Mouse (Mus musculus): ENCODE results near the gene Ccnk. TPM values are rescaled to one million over a fixed set of nuclear protein-coding genes. Genes with fewer than 3 reads are reported as not detected.

Gene Ccnk
- polyA plus RNA-seq, 1 experiment: 15.5 TPM

DNA sequence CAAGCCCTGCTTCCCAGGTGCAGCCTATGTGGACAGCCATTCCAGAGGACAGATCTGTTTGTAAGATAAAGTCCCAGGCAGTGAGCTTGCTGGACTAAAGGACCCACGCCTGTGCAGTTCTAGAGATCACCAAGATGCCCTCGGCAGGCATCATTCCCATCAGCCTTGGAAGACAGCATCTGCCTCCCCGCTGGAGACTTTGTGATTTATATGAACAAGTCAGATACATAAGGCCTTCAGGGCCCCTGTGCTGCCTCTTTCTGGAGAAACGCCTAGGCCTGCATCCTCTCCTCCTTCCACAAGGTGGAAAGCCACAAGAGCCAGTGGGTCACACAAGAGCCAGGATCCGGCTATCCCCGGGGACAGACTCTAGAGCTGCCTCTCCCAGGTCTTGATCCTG, 62.2 kb downstream of the Ccnk start:
- no peak for TF ChIP-seq CTCF (IDR thresholded peaks at IDR 0.05; ENCODE audit: extremely low read depth, insufficient read depth, insufficient read length, insufficient replicate concordance)
- H3K4me3 ChIP-seq (ENCODE audit: extremely low read depth, insufficient read depth, insufficient read length): no peak overlapping the region
- WGBS: 74% methylated on average over 6 of the region's 6 CpGs
- no peak for DNase-seq (ENCODE audit: low read depth in 1 of 2, low spot score in 2 of 2)
- H3K4me1 ChIP-seq (ENCODE audit: control insufficient read depth, insufficient read depth, insufficient read length): no peaks in the 10 kb centered on the region
- no peaks in the 10 kb centered on the region for H3K36me3 ChIP-seq (ENCODE audit: control insufficient read depth, insufficient read depth, low read length)
- no peaks in the 10 kb centered on the region for H3K27me3 ChIP-seq (ENCODE audit: control insufficient read depth, insufficient read depth, low read length)
- H3K27ac ChIP-seq (ENCODE audit: insufficient read depth, low read length): no peak overlapping the region

DNA sequence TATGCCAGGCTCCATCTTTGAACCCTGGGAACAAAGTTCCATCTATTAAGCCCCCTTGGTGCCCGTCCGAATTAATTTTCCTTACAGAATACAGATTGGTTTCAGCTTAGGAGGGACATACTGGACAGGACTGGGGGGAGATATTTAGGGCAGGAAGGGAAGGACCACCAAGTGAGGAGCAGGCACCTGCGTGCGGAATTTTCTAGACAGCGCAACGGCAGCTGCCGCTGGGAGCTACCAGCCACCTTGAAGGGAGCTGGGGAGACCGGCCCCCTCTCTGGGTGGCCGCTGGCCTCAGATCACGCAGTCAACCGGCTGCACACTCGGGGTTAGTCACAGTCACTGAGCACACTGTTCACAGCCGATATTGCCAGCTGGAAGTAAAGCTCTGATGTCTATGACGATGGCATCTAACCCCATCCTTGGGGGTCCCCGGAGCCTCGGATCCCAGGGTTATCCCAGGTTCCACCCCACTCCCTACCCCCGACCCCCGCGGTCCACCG, 62.9 kb downstream of the Ccnk start:
- Histone ChIP-seq H3K27me3 (ENCODE audit: control insufficient read depth, insufficient read depth, low read length) (no peaks in the 10 kb centered on the region), H3K27ac (ENCODE audit: insufficient read depth, low read length) (no peak overlapping the region), H3K4me1 (ENCODE audit: control insufficient read depth, insufficient read depth, insufficient read length) (no peaks in the 10 kb centered on the region), H3K36me3 (ENCODE audit: control insufficient read depth, insufficient read depth, low read length) (no peaks in the 10 kb centered on the region), H3K4me3 (ENCODE audit: extremely low read depth, insufficient read depth, insufficient read length) (no peak overlapping the region)
- 95% methylated on average over 20 of the region's 20 CpGs for WGBS
- TF ChIP-seq CTCF (IDR thresholded peaks at IDR 0.05; ENCODE audit: extremely low read depth, insufficient read depth, insufficient read length, insufficient replicate concordance) (no peak), POLR2A (IDR thresholded peaks at IDR 0.05; ENCODE audit: low read depth, low read length) (no peak)
- DNase-seq (ENCODE audit: low read depth in 1 of 2, low spot score in 2 of 2): no peak

DNA sequence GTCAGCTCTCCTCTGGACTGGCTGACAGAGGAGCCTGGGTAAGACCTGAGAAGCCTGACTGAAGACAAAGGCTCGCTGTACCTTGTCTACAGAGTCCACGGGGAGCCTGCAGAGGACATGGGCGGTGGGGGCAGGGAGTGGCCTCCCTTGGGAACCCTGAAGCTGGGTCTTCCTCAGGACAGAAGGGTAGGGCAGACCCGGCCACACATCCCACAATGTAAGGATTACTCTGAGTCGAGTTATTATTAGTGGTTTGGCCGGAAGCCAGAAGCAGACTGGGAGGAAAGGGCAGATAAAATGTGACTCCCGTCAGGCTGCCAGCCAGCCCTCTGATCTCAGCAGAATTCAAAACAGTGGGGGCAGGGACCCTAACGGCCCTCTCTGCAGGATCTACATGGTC, 65.4 kb downstream of the Ccnk start:
- Histone ChIP-seq H3K36me3 (ENCODE audit: control insufficient read depth, insufficient read depth, low read length) (no peaks in the 10 kb centered on the region), H3K27ac (ENCODE audit: insufficient read depth, low read length) (no peak overlapping the region; the same call in 1 of the 2 replicates), H3K4me1 (ENCODE audit: control insufficient read depth, insufficient read depth, insufficient read length) (no peaks in the 10 kb centered on the region), H3K4me3 (ENCODE audit: extremely low read depth, insufficient read depth, insufficient read length) (no peak overlapping the region), H3K27me3 (ENCODE audit: control insufficient read depth, insufficient read depth, low read length) (no peaks in the 10 kb centered on the region)
- 10% methylated on average over 8 of the region's 8 CpGs for WGBS
- TF ChIP-seq CTCF (IDR thresholded peaks at IDR 0.05; ENCODE audit: extremely low read depth, insufficient read depth, insufficient read length, insufficient replicate concordance): no peak
- TF ChIP-seq POLR2A (IDR thresholded peaks at IDR 0.05; ENCODE audit: low read depth, low read length): no peak
- no peak for DNase-seq (ENCODE audit: low read depth in 1 of 2, low spot score in 2 of 2)

DNA sequence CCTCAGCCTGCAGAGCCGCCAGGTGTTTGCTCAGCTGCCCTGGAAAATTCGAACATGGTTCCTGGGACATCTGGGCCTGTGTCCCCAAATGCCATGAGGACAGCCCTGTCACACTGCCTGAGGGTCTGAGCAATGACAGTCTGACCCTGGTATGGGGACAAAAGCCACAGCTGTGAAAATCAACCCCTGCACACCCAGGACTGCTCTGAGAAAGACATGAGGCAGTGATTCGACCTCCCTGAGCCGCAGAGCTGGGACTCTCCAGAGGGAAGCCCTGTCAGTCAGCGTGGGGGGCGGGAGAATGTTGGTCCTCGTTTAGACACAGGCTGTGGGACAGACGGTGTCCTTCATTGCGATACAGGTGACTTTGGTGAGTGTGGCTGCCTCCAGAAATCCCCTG, 66.2 kb downstream of the Ccnk start:
- H3K4me1 ChIP-seq (ENCODE audit: control insufficient read depth, insufficient read depth, insufficient read length): no peaks in the 10 kb centered on the region
- TF ChIP-seq CTCF (IDR thresholded peaks at IDR 0.05; ENCODE audit: extremely low read depth, insufficient read depth, insufficient read length, insufficient replicate concordance) (no peak), POLR2A (IDR thresholded peaks at IDR 0.05; ENCODE audit: low read depth, low read length) (no peak)
- H3K27ac ChIP-seq (ENCODE audit: insufficient read depth, low read length): no peak overlapping the region
- no peaks in the 10 kb centered on the region for H3K36me3 ChIP-seq (ENCODE audit: control insufficient read depth, insufficient read depth, low read length)
- no peak overlapping the region for H3K4me3 ChIP-seq (ENCODE audit: extremely low read depth, insufficient read depth, insufficient read length)
- no peak for DNase-seq (ENCODE audit: low read depth in 1 of 2, low spot score in 2 of 2)
- WGBS: 71% methylated on average over 9 of the region's 9 CpGs
- H3K27me3 ChIP-seq (ENCODE audit: control insufficient read depth, insufficient read depth, low read length): no peaks in the 10 kb centered on the region

DNA sequence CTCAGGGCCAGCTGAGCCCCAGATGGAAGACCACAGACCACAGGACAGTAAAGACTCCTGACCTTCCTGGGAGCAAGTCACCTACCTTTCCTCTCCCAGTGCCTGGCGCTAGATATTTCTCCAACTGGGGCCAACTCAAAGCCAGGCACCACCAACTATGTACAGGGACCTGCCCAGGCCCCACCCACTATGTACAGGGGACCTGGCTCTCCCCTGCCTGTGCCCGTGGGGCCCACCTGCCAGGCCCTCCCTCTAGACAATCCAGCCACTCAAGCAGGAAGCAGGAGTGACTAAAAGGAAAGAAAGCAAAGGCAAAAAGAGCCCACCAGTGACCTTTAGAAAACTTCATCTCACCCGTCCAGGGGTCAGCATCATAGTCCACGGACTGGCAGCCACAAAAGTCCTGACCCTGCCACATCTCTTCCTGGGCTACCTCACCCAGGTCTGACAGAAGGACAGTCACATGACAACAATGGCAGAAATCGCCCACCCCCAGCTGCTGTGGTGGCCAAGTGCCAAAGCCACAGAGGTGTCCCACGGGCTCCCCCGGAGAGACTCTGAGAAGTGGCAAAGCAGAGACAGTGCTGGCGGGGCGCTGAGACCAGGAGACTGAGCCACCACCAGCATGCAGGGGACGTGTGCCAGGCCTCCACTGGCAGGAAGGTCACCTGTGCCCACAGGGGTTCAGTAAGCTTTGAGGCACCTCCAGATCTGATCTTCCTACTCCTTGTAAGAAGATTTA, 67.6 kb downstream of the Ccnk start:
- no peaks in the 10 kb centered on the region for H3K36me3 ChIP-seq (ENCODE audit: control insufficient read depth, insufficient read depth, low read length)
- H3K27me3 ChIP-seq (ENCODE audit: control insufficient read depth, insufficient read depth, low read length): no peaks in the 10 kb centered on the region
- no peak overlapping the region for H3K27ac ChIP-seq (ENCODE audit: insufficient read depth, low read length)
- DNase-seq (ENCODE audit: low read depth in 1 of 2, low spot score in 2 of 2): no peak
- no peak overlapping the region for H3K4me3 ChIP-seq (ENCODE audit: extremely low read depth, insufficient read depth, insufficient read length)
- TF ChIP-seq CTCF (IDR thresholded peaks at IDR 0.05; ENCODE audit: extremely low read depth, insufficient read depth, insufficient read length, insufficient replicate concordance): no peak
- no peak for TF ChIP-seq POLR2A (IDR thresholded peaks at IDR 0.05; ENCODE audit: low read depth, low read length)
- WGBS: 40% methylated on average over 10 of the region's 10 CpGs
- no peaks in the 10 kb centered on the region for H3K4me1 ChIP-seq (ENCODE audit: control insufficient read depth, insufficient read depth, insufficient read length)

DNA sequence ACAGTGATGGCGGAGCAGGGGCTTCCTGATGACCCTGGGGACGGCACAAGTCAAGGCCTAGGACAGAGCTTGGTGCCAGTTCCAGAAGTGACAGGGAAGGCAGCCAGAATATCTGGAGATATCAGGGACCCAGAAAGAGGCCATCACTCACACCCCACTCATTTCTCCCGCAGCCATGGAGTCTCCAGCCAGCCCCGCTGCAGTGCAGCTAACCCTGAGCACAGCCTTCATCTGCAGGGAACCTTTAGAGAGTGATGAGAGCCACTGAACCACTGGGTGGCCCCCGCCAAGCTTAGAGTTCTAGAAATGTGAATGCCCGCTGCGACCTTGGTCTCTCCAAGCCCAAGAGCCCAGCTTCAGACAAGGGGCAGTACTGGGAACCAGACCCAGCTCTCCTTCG, 69.6 kb downstream of the Ccnk start:
- Histone ChIP-seq H3K36me3 (ENCODE audit: control insufficient read depth, insufficient read depth, low read length) (no peaks in the 10 kb centered on the region), H3K27me3 (ENCODE audit: control insufficient read depth, insufficient read depth, low read length) (no peaks in the 10 kb centered on the region), H3K27ac (ENCODE audit: insufficient read depth, low read length) (no peak overlapping the region), H3K4me1 (ENCODE audit: control insufficient read depth, insufficient read depth, insufficient read length) (no peaks in the 10 kb centered on the region), H3K4me3 (ENCODE audit: extremely low read depth, insufficient read depth, insufficient read length) (no peak overlapping the region)
- 92% methylated on average over 8 of the region's 8 CpGs for WGBS
- TF ChIP-seq CTCF (IDR thresholded peaks at IDR 0.05; ENCODE audit: extremely low read depth, insufficient read depth, insufficient read length, insufficient replicate concordance): no peak
- no peak for TF ChIP-seq POLR2A (IDR thresholded peaks at IDR 0.05; ENCODE audit: low read depth, low read length)
- no peak for DNase-seq (ENCODE audit: low read depth in 1 of 2, low spot score in 2 of 2)

DNA sequence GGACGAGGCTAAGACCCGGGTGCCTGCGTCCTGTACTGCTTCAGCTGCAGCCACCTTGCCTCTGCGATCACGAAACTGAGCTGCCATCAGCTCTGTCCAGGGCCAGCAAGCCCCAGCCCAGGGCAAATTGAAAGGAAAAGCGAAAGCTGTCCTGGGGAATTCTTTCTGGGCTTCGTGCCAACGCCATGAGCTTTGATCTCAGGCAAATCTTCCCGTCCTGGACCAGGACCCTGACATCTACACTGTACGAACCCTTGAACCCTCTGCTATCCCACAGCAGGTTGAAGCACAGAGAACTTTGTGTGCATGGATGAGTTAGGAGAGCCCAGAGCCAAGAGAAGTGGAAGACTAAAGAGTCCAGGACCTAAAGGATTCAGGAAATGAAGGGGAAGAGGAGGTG, 70.1 kb downstream of the Ccnk start:
- no peaks in the 10 kb centered on the region for H3K27me3 ChIP-seq (ENCODE audit: control insufficient read depth, insufficient read depth, low read length)
- no peak overlapping the region for H3K4me3 ChIP-seq (ENCODE audit: extremely low read depth, insufficient read depth, insufficient read length)
- WGBS: 81% methylated on average over 10 of the region's 10 CpGs
- H3K36me3 ChIP-seq (ENCODE audit: control insufficient read depth, insufficient read depth, low read length): no peaks in the 10 kb centered on the region
- TF ChIP-seq CTCF (IDR thresholded peaks at IDR 0.05; ENCODE audit: extremely low read depth, insufficient read depth, insufficient read length, insufficient replicate concordance): no peak
- no peak for TF ChIP-seq POLR2A (IDR thresholded peaks at IDR 0.05; ENCODE audit: low read depth, low read length)
- H3K27ac ChIP-seq (ENCODE audit: insufficient read depth, low read length): no peak overlapping the region
- DNase-seq (ENCODE audit: low read depth in 1 of 2, low spot score in 2 of 2): no peak
- H3K4me1 ChIP-seq (ENCODE audit: control insufficient read depth, insufficient read depth, insufficient read length): no peaks in the 10 kb centered on the region
